Mouse (Mus musculus) lung, embryonic 15.5 days (tissue): ENCODE data around the gene Hnf1a. TPM values are rescaled to one million over a fixed set of nuclear protein-coding genes. Genes with fewer than 3 reads are reported as not detected.

ENCODE experiments used
- ATAC-seq: fragments of 200-750 bp; cut with Nextera tagmentation; 2 replicates; pipeline ENCODE4 v1.8.0; 2017; ENCODE audit warnings: moderate number of reproducible peaks, borderline replicate concordance; ENCODE audit not compliant: low FRiP score, low TSS enrichment; ENCODE audit errors: extremely low read depth
- H3K27ac ChIP-seq: fragments of 300-500 bp; sonication (generic); 2 replicates; pipeline ENCODE4 v1.5.1; 2015; ENCODE audit warnings: moderate library complexity, mild to moderate bottlenecking, inconsistent platforms
- H3K27me3 ChIP-seq: fragments of 300-500 bp; sonication (generic); 2 replicates; pipeline ENCODE4 v1.6.1; 2015; ENCODE audit warnings: inconsistent platforms
- H3K36me3 ChIP-seq: fragments of 300-500 bp; sonication (generic); 2 replicates; pipeline ENCODE4 v1.6.1; 2015; ENCODE audit warnings: inconsistent platforms
- H3K4me1 ChIP-seq: fragments of 300-500 bp; sonication (generic); 2 replicates; pipeline ENCODE4 v1.6.1; 2015; ENCODE audit warnings: inconsistent platforms
- H3K4me2 ChIP-seq: fragments of 300-500 bp; sonication (generic); 2 replicates; pipeline ENCODE4 v1.6.1; 2015; ENCODE audit warnings: inconsistent platforms, mild to moderate bottlenecking, moderate library complexity
- H3K4me3 ChIP-seq: fragments of 300-500 bp; sonication (generic); 2 replicates; pipeline ENCODE4 v1.5.1; 2015; ENCODE audit warnings: mild to moderate bottlenecking, inconsistent platforms
- H3K9ac ChIP-seq: fragments of 300-500 bp; sonication (generic); 2 replicates; pipeline ENCODE4 v1.6.1; 2015; ENCODE audit warnings: inconsistent platforms
- H3K9me3 ChIP-seq: fragments of 300-500 bp; sonication (generic); 2 replicates; pipeline ENCODE4 v1.6.1; 2016; ENCODE audit warnings: inconsistent platforms
- WGBS: fragments of 180-500 bp; shearing (Covaris S2); methylation state at CpG from one replicate; pipeline ENCODE4 v1.1.7; 2015; 5-methylcytosine and 5-hydroxymethylcytosine counted together
- polyA plus RNA-seq: library from polyadenylated mRNA; unstranded; fragments of >200 nt; fragmentation: Nextera tagmentation; extraction: Ambion mirVana; gene quantifications from 2 replicates; pipeline ENCODE4 v1.2.1, GENCODE M21; 2015

Hnf1a gene
- polyA plus RNA-seq, 1 experiment from 2014 or later, result 0.15 TPM

DNA sequence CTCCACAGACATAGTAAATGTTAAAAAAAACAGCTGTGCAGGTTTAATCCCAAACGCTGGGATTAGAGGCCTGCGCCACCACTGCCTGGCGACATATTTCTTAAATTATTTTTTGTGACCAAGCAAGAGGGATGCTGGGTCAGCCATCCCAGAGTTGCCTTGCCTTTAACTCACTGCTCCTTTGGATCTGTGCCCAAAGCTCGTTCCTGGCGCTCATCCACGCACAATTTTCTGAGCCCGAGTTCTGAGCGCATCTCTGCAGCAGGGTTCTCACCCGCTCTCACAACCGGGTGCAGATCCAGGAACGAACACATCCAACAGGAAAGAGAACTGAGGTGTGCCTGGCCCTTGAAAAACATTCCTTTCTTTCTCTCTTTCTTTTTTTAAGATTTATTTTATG is 7.6 kb upstream of the Hnf1a start:
- no peak for ATAC-seq
- Histone ChIP-seq H3K27ac (no peak overlapping the region), H3K27me3 (no peaks in the 10 kb centered on the region), H3K36me3 (no peaks in the 10 kb centered on the region), H3K9me3 (no peaks in the 10 kb centered on the region), H3K4me1 (peaks cover 16% of the 10 kb centered on the region), H3K4me2 (no peak overlapping the region), H3K9ac (no peak overlapping the region), H3K4me3 (no peak overlapping the region)
- WGBS, result 41% methylated on average over 11 of the region's 11 CpGs

- no peak for ATAC-seq
- H3K36me3 ChIP-seq, result no peaks in the 10 kb centered on the region
- no peaks in the 10 kb centered on the region for H3K27me3 ChIP-seq
- no peak overlapping the region for H3K4me2 ChIP-seq
- no peak overlapping the region for H3K9ac ChIP-seq
- peaks cover 16% of the 10 kb centered on the region for H3K4me1 ChIP-seq
- H3K4me3 ChIP-seq, result no peak overlapping the region
- H3K9me3 ChIP-seq, result no peaks in the 10 kb centered on the region
- H3K27ac ChIP-seq, result no peak overlapping the region
Observed at GRCm38 (mm10) chr5:114976935-114977334, 6.0 kb upstream of the Hnf1a start.

GRCm38 (mm10) chr5:114973131-114973530 is 2.2 kb upstream of the Hnf1a start:
- Histone ChIP-seq H3K4me2 (no peak overlapping the region), H3K27me3 (0 out of 2 replicates have a peak, but pooled peaks cover 2% of the 10 kb centered on the region), H3K9me3 (no peaks in the 10 kb centered on the region), H3K36me3 (no peaks in the 10 kb centered on the region), H3K27ac (no peak overlapping the region), H3K4me3 (no peak overlapping the region), H3K4me1 (0 out of 2 replicates have a peak, but pooled peaks cover 3% of the 10 kb centered on the region), H3K9ac (no peak overlapping the region)
- whole genome bisulfite sequencing, result 69% methylated on average over 8 of the region's 8 CpGs
- ATAC-seq, result no peak

DNA sequence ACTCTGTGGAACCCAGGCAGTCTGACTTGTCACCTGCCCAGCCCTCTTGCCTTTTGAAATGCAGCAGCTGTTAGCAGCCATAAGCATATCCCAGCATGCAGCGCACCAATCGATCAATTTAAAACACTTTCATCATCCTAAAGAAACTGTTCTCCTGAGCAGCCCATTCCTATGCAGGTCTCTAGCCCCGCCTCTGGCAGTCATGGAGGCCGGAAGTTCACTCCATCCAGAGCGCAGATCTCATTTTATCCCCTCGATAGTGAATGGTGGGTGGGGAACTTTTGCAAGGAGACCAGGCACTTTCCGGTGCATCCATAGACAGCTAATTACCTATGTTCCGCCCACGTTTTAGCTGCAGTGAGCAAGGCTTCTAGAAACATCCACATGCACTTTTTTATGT is 1.3 kb upstream of the Hnf1a start:
- ATAC-seq, result no peak
- H3K4me2 ChIP-seq, result no peak overlapping the region
- H3K9me3 ChIP-seq, result no peaks in the 10 kb centered on the region
- 75% methylated on average over 9 of the region's 9 CpGs for WGBS
- H3K4me1 ChIP-seq, result 0 out of 2 replicates have a peak, but pooled peaks cover 3% of the 10 kb centered on the region
- no peaks in the 10 kb centered on the region for H3K36me3 ChIP-seq
- H3K9ac ChIP-seq, result no peak overlapping the region
- H3K27ac ChIP-seq, result no peak overlapping the region
- H3K4me3 ChIP-seq, result no peak overlapping the region
- 0 out of 2 replicates have a peak, but pooled peaks cover 4% of the 10 kb centered on the region for H3K27me3 ChIP-seq

DNA sequence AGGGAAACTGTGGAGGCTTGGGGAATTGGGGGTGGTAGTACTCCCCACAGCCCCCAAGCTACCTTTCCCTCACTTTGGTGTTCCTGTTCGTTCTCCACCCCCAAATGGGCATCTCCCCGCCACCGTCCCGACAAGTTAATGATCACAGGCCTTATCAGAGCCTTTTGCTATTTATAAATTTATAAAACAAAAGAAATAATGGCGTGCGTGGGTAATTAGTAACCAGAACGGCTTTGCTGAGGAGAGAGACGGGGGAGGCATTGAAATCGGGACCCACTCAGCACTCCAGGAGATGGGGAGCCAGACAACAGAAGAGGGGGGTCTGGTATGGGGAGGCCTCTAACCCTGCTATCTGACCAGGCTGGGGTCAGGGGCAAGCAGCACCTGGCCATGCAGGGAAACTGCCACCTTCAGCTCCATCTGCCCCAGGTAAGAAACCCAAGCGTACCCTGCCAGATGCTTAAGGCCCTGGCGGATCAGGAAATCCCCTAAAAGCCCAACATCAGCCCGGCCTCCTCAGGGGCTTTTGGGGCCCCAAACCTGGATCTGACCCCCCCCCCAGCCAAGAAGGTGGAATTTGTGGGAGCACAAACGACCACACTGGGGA is 1.2 kb downstream of the Hnf1a start:
- no peaks in the 10 kb centered on the region for H3K9me3 ChIP-seq
- no peak overlapping the region for H3K9ac ChIP-seq
- H3K36me3 ChIP-seq, result no peaks in the 10 kb centered on the region
- H3K4me1 ChIP-seq, result 0 out of 2 replicates have a peak, but pooled peaks cover 3% of the 10 kb centered on the region
- ATAC-seq, result no peak
- H3K4me2 ChIP-seq, result no peak overlapping the region
- no peak overlapping the region for H3K4me3 ChIP-seq
- H3K27me3 ChIP-seq, result 0 out of 2 replicates have a peak, but pooled peaks cover 4% of the 10 kb centered on the region
- WGBS, result 51% methylated on average over 13 of the region's 13 CpGs
- H3K27ac ChIP-seq, result no peak overlapping the region

DNA sequence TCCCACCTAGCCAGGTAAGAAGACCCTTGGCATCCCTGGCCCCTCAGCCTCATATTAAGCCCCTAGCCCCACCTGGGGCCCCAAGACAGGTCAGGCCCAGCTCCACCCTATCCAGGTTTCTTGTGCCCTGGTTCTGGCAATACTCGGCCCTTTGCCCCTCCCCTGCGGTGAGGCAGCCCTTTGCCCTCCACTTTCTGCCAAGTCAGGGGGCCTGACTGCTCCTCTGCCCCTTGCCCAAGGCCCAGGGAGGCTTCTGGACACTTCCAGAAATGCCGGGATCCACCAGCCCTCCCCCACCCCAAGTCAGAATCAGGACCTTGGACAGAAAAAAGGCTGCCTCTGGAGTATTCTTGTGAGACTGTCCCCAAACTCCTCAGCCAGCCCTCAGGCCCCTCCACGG is 1.8 kb downstream of the Hnf1a start:
- Histone ChIP-seq H3K4me2 (no peak overlapping the region; the same call in 1 of the 2 replicates), H3K4me1 (0 out of 2 replicates have a peak, but pooled peaks cover 3% of the 10 kb centered on the region), H3K27ac (no peak overlapping the region), H3K36me3 (no peaks in the 10 kb centered on the region), H3K4me3 (no peak overlapping the region), H3K9ac (no peak overlapping the region), H3K27me3 (0 out of 2 replicates have a peak, but pooled peaks cover 4% of the 10 kb centered on the region), H3K9me3 (no peaks in the 10 kb centered on the region)
- ATAC-seq, result no peak
- 9% methylated on average over 4 of the region's 4 CpGs for WGBS

- no peaks in the 10 kb centered on the region for H3K9me3 ChIP-seq
- H3K27me3 ChIP-seq, result 0 out of 2 replicates have a peak, but pooled peaks cover 4% of the 10 kb centered on the region
- ATAC-seq, result no peak
- no peaks in the 10 kb centered on the region for H3K36me3 ChIP-seq
- 0 out of 2 replicates have a peak, but pooled peaks cover 3% of the 10 kb centered on the region for H3K4me1 ChIP-seq
- WGBS, result 18% methylated on average over 7 of the region's 7 CpGs
- no peak overlapping the region for H3K9ac ChIP-seq
- no peak overlapping the region; the same call in 1 of the 2 replicates for H3K4me2 ChIP-seq
- H3K4me3 ChIP-seq, result no peak overlapping the region
- no peak overlapping the region for H3K27ac ChIP-seq
Observed at GRCm38 (mm10) chr5:114968651-114969050, 2.2 kb downstream of the Hnf1a start.

DNA sequence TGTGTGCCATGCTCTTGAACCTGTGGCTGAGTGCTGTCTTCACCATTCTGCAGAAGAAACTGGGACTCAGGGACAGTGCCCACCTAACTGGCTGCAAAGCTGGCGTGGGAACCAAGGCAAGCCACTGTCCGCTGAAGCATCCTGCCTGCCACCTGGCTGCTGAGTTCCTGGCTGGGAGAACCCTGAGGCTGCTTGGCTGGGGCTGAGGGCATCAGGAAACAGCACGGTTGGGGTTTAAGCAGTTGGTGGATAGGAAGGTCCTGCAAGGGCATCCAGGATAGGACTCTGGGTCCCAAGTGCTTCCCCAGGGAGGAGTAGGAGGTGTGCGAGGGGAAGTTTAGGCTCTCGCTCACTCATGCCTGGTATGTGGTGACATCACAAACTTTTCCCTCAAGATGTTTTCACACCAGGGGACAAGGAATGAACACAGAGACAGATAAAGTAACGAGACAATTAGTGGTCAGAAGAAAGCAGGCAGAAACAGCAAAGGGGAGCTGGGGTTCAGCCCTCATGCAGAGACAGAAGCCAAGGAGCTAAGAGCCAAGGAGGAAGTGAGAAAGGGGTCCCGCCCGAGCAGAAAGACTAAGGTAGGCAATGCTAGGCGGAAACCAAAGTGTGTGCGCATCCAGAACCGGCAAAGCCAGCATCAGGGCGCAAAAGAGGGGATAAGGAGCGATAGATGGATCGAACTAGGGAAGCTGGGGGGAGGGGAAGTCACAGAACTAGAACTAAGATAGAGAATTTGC is 3.2 kb downstream of the Hnf1a start:
- Histone ChIP-seq H3K9ac (no peak overlapping the region), H3K27me3 (0 out of 2 replicates have a peak, but pooled peaks cover 4% of the 10 kb centered on the region), H3K27ac (no peak overlapping the region), H3K36me3 (no peaks in the 10 kb centered on the region), H3K4me1 (0 out of 2 replicates have a peak, but pooled peaks cover 3% of the 10 kb centered on the region), H3K4me3 (no peak overlapping the region), H3K4me2 (no peak overlapping the region), H3K9me3 (no peaks in the 10 kb centered on the region)
- ATAC-seq, result no peak
- 26% methylated on average over 14 of the region's 14 CpGs for WGBS

- Histone ChIP-seq H3K27me3 (0 out of 2 replicates have a peak, but pooled peaks cover 4% of the 10 kb centered on the region), H3K27ac (no peak overlapping the region), H3K4me1 (no peaks in the 10 kb centered on the region), H3K4me2 (no peak overlapping the region), H3K9me3 (no peaks in the 10 kb centered on the region), H3K9ac (no peak overlapping the region), H3K36me3 (no peaks in the 10 kb centered on the region), H3K4me3 (no peak overlapping the region)
- WGBS, result 36% methylated on average over 17 of the region's 17 CpGs
- no peak for ATAC-seq
Observed at GRCm38 (mm10) chr5:114964967-114965898, 5.7 kb downstream of the Hnf1a start.

DNA sequence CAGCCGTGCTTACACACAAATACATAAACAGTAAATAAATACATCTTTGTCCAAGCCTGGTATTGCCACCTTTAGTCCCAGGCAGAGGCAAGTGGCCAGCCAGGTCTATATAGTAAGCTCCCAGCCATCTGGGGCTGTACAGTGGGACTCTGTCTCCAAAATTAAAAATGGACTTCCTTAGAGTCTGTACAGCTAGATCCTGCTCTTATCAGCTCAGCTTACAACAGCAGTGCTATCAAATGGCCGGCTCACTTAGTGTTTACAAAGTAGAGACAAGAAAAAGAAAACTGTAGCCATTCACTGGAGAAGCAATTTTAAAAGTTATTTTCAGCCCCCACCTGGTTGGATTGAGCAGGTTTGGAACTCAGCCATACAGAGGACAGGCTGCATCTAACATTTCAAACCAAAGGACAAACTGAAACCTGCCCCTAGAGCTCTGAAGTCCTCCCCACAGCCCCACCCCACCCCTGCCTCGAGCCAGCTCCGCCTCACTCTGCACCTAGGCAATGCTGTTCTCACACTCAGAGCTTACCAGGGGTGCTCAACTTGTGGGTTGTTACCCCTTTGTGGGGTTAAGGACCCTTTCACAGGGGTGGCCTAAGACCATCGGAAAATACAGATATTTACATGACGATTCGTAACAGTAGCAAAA is 6.5 kb downstream of the Hnf1a start:
- H3K4me1 ChIP-seq, result no peaks in the 10 kb centered on the region
- H3K27ac ChIP-seq, result no peak overlapping the region
- no peaks in the 10 kb centered on the region for H3K9me3 ChIP-seq
- H3K4me3 ChIP-seq, result no peak overlapping the region
- no peaks in the 10 kb centered on the region for H3K36me3 ChIP-seq
- H3K4me2 ChIP-seq, result no peak overlapping the region
- H3K9ac ChIP-seq, result no peak overlapping the region
- 32% methylated on average over 7 of the region's 7 CpGs for WGBS
- ATAC-seq, result no peak
- 0 out of 2 replicates have a peak, but pooled peaks cover 4% of the 10 kb centered on the region for H3K27me3 ChIP-seq
